Mouse (Mus musculus) heart, embryonic 10.5 days (tissue): ENCODE data around the gene Tmem117. TPM values are rescaled to one million over a fixed set of nuclear protein-coding genes. Genes with fewer than 3 reads are reported as not detected.

ENCODE experiments used
- DNase-seq: peaks from one replicate; pipeline ENCODE4 v3.0.0-alpha.2; 2017; ENCODE audit warnings: low spot score
- H3K27ac ChIP-seq: fragments of 300-500 bp; sonication (generic); 2 replicates; pipeline ENCODE4 v1.5.1; 2016; ENCODE audit warnings: mild to moderate bottlenecking
- H3K27me3 ChIP-seq: fragments of 300-500 bp; sonication (generic); 2 replicates; pipeline ENCODE4 v1.6.1; 2016; ENCODE audit warnings: mild to moderate bottlenecking; ENCODE audit not compliant: poor library complexity, insufficient read depth, severe bottlenecking
- H3K36me3 ChIP-seq: fragments of 300-500 bp; sonication (generic); 2 replicates; pipeline ENCODE4 v1.6.1; 2016; ENCODE audit warnings: mild to moderate bottlenecking, moderate library complexity
- H3K4me1 ChIP-seq: fragments of 300-500 bp; sonication (generic); 2 replicates; pipeline ENCODE4 v1.6.1; 2016; ENCODE audit warnings: mild to moderate bottlenecking
- H3K4me3 ChIP-seq: fragments of 300-500 bp; sonication (generic); 2 replicates; pipeline ENCODE4 v1.5.1; 2016; ENCODE audit warnings: mild to moderate bottlenecking, moderate library complexity
- H3K9me3 ChIP-seq: fragments of 300-500 bp; sonication (generic); 2 replicates; pipeline ENCODE4 v1.6.1; 2016; ENCODE audit warnings: mild to moderate bottlenecking, moderate library complexity
- WGBS: fragments of 180-500 bp; shearing (Covaris S2); methylation state at CpG from one replicate; pipeline ENCODE4 v1.1.7; 2016; 5-methylcytosine and 5-hydroxymethylcytosine counted together
- polyA plus RNA-seq: library from polyadenylated mRNA; unstranded; fragments of >200 nt; fragmentation: Nextera tagmentation; extraction: Ambion mirVana; gene quantifications from 2 replicates; pipeline ENCODE4 v1.2.1, GENCODE M21; 2016

Gene Tmem117
- polyA plus RNA-seq, 1 experiment from 2014 or later = 0.73 TPM

- Histone ChIP-seq H3K36me3 (no peaks in the 10 kb centered on the region), H3K27me3 (no peaks in the 10 kb centered on the region), H3K9me3 (no peaks in the 10 kb centered on the region), H3K4me1 (no peaks in the 10 kb centered on the region), H3K27ac (no peak overlapping the region), H3K4me3 (no peak overlapping the region)
- no peak for DNase-seq
- 76% methylated on average over 8 of the region's 8 CpGs for WGBS
Observed at GRCm38 (mm10) chr15:95044011-95044410, 415.0 kb downstream of the Tmem117 start.

GRCm38 (mm10) chr15:95047486-95047885, 418.5 kb downstream of the Tmem117 start:
- no peak overlapping the region for H3K27ac ChIP-seq
- H3K27me3 ChIP-seq = no peaks in the 10 kb centered on the region
- no peaks in the 10 kb centered on the region for H3K4me1 ChIP-seq
- H3K4me3 ChIP-seq = no peak overlapping the region
- H3K36me3 ChIP-seq = no peaks in the 10 kb centered on the region
- no peak for DNase-seq
- H3K9me3 ChIP-seq = no peaks in the 10 kb centered on the region
- WGBS = 90% methylated on average over 2 of the region's 2 CpGs

GRCm38 (mm10) chr15:95049171-95049729, 420.2 kb downstream of the Tmem117 start:
- DNase-seq = no peak
- no peak overlapping the region for H3K27ac ChIP-seq
- H3K27me3 ChIP-seq = no peaks in the 10 kb centered on the region
- 70% methylated on average over 6 of the region's 6 CpGs for WGBS
- H3K4me3 ChIP-seq = no peak overlapping the region
- no peaks in the 10 kb centered on the region for H3K36me3 ChIP-seq
- no peaks in the 10 kb centered on the region for H3K4me1 ChIP-seq
- no peaks in the 10 kb centered on the region for H3K9me3 ChIP-seq

- Histone ChIP-seq H3K36me3 (no peaks in the 10 kb centered on the region), H3K27ac (no peak overlapping the region), H3K9me3 (no peaks in the 10 kb centered on the region), H3K4me1 (no peaks in the 10 kb centered on the region), H3K27me3 (no peaks in the 10 kb centered on the region), H3K4me3 (no peak overlapping the region)
- WGBS = 83% methylated on average over 8 of the region's 8 CpGs
- no peak for DNase-seq
Observed at GRCm38 (mm10) chr15:95055081-95055650, 426.1 kb downstream of the Tmem117 start.

GRCm38 (mm10) chr15:95068023-95068422, 439.0 kb downstream of the Tmem117 start:
- H3K27ac ChIP-seq = no peak overlapping the region
- DNase-seq = no peak
- H3K9me3 ChIP-seq = no peaks in the 10 kb centered on the region
- H3K4me3 ChIP-seq = no peak overlapping the region
- no peaks in the 10 kb centered on the region for H3K36me3 ChIP-seq
- H3K4me1 ChIP-seq = no peaks in the 10 kb centered on the region
- no peaks in the 10 kb centered on the region for H3K27me3 ChIP-seq
- WGBS = 81% methylated on average over 1 of the region's 1 CpGs

GRCm38 (mm10) chr15:95068799-95069198, 439.8 kb downstream of the Tmem117 start:
- WGBS = 79% methylated on average over 1 of the region's 1 CpGs
- no peaks in the 10 kb centered on the region for H3K36me3 ChIP-seq
- no peak overlapping the region for H3K4me3 ChIP-seq
- no peaks in the 10 kb centered on the region for H3K4me1 ChIP-seq
- H3K27me3 ChIP-seq = no peaks in the 10 kb centered on the region
- H3K27ac ChIP-seq = no peak overlapping the region
- H3K9me3 ChIP-seq = no peaks in the 10 kb centered on the region
- no peak for DNase-seq

- no peaks in the 10 kb centered on the region for H3K36me3 ChIP-seq
- H3K4me1 ChIP-seq = no peaks in the 10 kb centered on the region
- no peak for DNase-seq
- no peak overlapping the region for H3K4me3 ChIP-seq
- no peak overlapping the region for H3K27ac ChIP-seq
- H3K27me3 ChIP-seq = no peaks in the 10 kb centered on the region
- H3K9me3 ChIP-seq = no peaks in the 10 kb centered on the region
- 86% methylated on average over 7 of the region's 7 CpGs for WGBS
Observed at GRCm38 (mm10) chr15:95070881-95071280, 441.8 kb downstream of the Tmem117 start.

- no peaks in the 10 kb centered on the region for H3K36me3 ChIP-seq
- no peak for DNase-seq
- H3K4me3 ChIP-seq = no peak overlapping the region
- H3K27ac ChIP-seq = no peak overlapping the region
- no peaks in the 10 kb centered on the region for H3K27me3 ChIP-seq
- H3K4me1 ChIP-seq = no peaks in the 10 kb centered on the region
- no peaks in the 10 kb centered on the region for H3K9me3 ChIP-seq
- WGBS = 85% methylated on average over 12 of the region's 12 CpGs
Observed at GRCm38 (mm10) chr15:95075356-95075755, 446.3 kb downstream of the Tmem117 start.

- DNase-seq = no peak
- 94% methylated on average over 11 of the region's 11 CpGs for WGBS
- no peak overlapping the region for H3K4me3 ChIP-seq
Observed at GRCm38 (mm10) chr15:95081654-95082053, 452.6 kb downstream of the Tmem117 start.

GRCm38 (mm10) chr15:95085962-95086361, 456.9 kb downstream of the Tmem117 start:
- H3K27me3 ChIP-seq = no peaks in the 10 kb centered on the region
- H3K9me3 ChIP-seq = no peaks in the 10 kb centered on the region
- H3K36me3 ChIP-seq = no peaks in the 10 kb centered on the region
- H3K4me3 ChIP-seq = no peak overlapping the region
- H3K4me1 ChIP-seq = no peaks in the 10 kb centered on the region
- no peak for DNase-seq
- WGBS = 81% methylated on average over 7 of the region's 7 CpGs
- no peak overlapping the region for H3K27ac ChIP-seq

More at GRCm38 (mm10) chr15:95081654-95082053, 452.6 kb downstream of the Tmem117 start:
- Histone ChIP-seq H3K36me3 (no peaks in the 10 kb centered on the region), H3K27ac (no peak overlapping the region), H3K4me1 (no peaks in the 10 kb centered on the region), H3K27me3 (no peaks in the 10 kb centered on the region), H3K9me3 (no peaks in the 10 kb centered on the region)

- no peaks in the 10 kb centered on the region for H3K9me3 ChIP-seq
- WGBS = 88% methylated on average over 7 of the region's 7 CpGs
- H3K4me1 ChIP-seq = no peaks in the 10 kb centered on the region
- no peak overlapping the region for H3K4me3 ChIP-seq
- H3K36me3 ChIP-seq = no peaks in the 10 kb centered on the region
- no peak overlapping the region for H3K27ac ChIP-seq
- no peak for DNase-seq
- no peaks in the 10 kb centered on the region for H3K27me3 ChIP-seq
Observed at GRCm38 (mm10) chr15:95100133-95100532, 471.1 kb downstream of the Tmem117 start.

- no peak overlapping the region for H3K27ac ChIP-seq
- H3K27me3 ChIP-seq = no peaks in the 10 kb centered on the region
- DNase-seq = no peak
- no peak overlapping the region for H3K4me3 ChIP-seq
- no peaks in the 10 kb centered on the region for H3K4me1 ChIP-seq
- no peaks in the 10 kb centered on the region for H3K36me3 ChIP-seq
- no peaks in the 10 kb centered on the region for H3K9me3 ChIP-seq
Observed at GRCm38 (mm10) chr15:95101522-95101921, 472.5 kb downstream of the Tmem117 start.

GRCm38 (mm10) chr15:95107246-95107809, 478.3 kb downstream of the Tmem117 start:
- Histone ChIP-seq H3K36me3 (no peaks in the 10 kb centered on the region), H3K4me1 (no peaks in the 10 kb centered on the region), H3K27ac (no peak overlapping the region), H3K9me3 (no peaks in the 10 kb centered on the region), H3K4me3 (no peak overlapping the region), H3K27me3 (no peaks in the 10 kb centered on the region)
- 82% methylated on average over 8 of the region's 8 CpGs for WGBS
- DNase-seq = no peak

- H3K36me3 ChIP-seq = no peaks in the 10 kb centered on the region
- H3K27ac ChIP-seq = no peak overlapping the region
- no peaks in the 10 kb centered on the region for H3K9me3 ChIP-seq
- no peak overlapping the region for H3K4me3 ChIP-seq
- H3K27me3 ChIP-seq = no peaks in the 10 kb centered on the region
- 86% methylated on average over 4 of the region's 4 CpGs for WGBS
- no peak for DNase-seq
- H3K4me1 ChIP-seq = no peaks in the 10 kb centered on the region
Observed at GRCm38 (mm10) chr15:95108626-95109025, 479.6 kb downstream of the Tmem117 start.
